Mouse (Mus musculus) c-Kit-positive CD71-positive TER-119-negative erythroid progenitor cells, embryonic 14.5 days (primary cell): Measurements from ENCODE around the gene Pnrc2.

ENCODE experiments used
- DNase-seq: peaks from one replicate; pipeline ENCODE4 v3.0.0-alpha.2; 2013; ENCODE audit warnings: low read depth

Pnrc2 gene

DNA sequence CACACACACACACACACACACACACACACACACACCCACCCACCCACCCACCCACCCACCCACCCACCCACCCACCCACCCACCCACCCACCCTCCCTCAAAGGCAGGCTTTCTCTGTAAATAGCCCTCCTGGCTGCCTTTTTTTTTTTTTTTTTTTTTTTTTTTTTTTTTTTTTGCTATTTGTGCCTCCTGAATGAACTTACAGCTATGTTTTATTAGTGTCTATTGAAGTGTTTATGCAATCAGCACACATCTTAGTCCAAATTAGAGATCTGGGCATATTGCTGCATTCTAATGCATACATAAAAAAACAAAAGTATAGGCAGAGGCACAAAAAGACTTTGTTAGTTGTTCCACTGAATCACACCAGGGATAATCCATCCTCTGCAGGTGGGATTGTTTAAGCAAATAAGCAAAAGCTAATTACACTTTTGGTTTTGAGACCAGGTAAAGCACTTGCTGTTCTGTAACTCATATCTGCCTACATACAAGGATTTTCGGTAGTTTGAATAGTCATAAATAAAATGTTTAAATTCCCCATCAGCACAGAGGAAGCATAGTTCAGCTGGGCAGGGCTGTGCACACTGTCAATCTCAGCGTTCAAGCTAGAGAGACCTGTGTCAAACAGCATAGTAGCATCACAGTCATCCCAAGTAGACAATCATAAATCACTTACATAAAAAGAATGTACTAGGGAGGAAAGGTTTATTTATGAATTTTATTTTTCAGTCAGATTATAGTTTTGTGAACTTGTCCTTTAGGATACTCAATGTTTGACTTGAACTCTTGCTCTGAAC, 3.2 kb downstream of the Pnrc2 start:
- DNase-seq: no peak

DNA sequence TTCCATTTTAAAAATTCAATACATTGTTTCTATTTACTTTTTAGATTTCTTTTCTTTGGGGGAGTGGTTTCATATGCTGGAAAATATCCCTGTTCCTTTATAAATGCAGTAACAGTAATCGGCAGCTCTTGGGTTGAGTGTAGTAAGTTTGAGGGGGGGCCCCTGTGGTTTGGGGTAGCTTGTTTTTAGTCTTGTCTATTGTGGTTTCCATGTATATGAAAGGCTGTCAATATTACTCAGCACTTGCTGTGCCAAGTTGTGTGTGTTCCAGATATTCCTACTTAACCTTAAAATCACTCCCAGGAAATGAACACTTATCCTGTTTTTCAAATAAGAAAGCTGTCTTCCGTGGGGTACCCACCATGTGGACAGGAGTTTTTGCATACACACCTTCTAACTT, 4.7 kb downstream of the Pnrc2 start:
- DNase-seq: no peak

DNA sequence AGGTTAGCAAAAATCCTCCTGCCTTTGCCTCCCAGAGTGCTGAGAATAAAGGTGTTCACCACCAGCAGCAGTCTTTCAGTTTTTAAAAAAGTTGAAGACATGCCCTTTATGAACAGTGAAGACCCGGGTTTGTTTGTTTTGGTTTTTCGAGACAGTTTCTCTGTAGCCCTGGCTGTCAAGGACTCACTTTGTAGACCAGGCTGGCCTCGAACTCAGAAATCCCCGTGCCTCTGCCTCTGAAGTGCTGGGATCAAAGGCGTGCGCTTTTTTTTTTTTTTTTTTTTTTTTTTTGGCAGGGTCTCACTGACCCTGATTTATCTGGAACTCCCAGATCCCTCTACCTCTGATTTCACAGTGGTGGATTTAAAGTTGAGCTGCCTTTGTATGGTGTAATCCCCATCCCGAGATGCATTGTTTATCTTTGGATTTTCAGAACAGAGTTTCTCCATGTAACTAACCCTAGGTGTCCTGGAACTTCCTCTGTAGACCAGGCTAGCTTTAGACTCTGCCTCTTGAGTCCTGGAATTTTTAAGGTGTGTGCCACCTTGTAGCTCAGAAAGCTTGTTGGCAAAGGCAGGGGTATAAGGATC, 16.0 kb downstream of the Pnrc2 start:
- no peak for DNase-seq

DNA sequence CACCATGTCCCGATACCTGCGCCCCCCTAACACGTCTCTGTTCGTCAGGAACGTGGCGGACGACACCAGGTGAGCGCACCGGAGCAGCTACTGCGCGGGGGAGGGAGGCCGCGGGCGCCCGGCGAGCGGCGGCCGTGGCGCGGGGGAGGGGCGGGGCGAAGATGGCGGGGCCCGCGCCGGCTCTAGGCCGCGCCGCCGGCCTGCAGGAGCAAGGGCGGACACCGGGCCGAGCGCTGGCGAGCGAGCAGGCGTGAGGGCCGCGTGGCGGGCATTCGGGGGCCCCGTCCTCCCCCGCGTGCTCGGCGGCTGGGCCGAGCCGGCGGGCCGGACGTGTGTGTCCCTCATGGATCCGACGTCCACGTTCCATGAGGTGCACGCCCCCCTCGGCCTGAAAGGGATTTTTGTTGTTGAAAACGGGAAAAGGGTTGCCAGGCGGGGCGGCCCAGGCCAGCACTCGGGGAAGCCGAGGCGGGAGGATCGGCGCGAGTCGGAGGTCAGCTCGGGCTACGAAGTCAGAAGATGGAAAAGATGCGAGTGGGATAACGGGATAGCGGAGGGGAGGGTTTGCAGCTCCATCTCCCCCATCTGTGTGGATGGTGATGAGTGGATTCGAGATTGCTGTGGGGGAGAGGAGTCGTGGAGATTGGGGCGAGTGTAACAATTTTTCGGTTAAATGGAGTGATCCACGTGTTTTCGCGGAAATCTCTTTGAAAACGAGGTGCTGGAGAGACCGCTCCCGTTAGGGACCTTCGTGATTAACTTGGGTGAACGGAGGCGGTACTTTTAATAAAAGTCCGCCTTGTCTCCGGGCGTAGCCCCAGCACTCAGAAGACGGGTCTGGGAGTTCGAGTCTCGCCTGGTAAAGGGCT, 17.2 kb downstream of the Pnrc2 start:
- peak; percentile 63 for DNase-seq

DNA sequence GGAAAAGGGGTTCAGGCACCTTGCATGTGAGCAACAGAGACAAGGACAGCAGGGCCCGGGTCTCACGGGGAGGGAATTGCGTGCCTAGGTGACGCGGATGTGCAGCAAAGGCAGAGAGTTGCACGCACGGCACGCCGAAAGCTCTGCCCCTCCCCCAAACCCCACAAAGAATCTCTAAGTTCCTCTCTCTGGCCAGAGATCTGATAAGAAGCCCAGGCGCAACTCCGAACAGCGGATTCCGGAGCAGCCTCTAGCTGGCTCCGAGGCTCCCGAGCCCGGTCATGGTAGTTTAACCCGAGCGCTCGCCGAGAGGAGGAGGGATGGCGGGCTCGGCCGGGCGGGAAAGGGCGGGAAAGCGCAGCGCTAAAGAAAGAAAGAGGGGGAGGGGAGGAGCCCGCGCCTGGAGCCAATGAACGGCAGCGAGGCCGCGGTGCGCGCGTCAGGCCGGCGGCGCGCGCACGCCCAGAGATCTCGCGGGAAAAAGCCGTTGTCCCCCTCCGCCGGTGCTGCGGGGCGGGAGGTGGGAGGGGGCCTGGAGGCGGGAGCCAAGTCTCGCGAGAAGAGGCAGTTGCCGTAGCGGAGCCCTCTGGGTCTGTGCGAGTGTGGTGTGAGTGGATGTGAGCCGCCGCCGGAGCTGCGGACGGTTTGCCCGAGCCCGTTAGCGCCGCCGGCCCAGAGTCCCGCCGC, 18.0 kb downstream of the Pnrc2 start, which contains the start of gene Srsf10:
Gene Srsf10, plus strand, starts transcription at position 212 of the 687 bp plus-strand sequence.
- DNase-seq: peak; percentile 94

DNA sequence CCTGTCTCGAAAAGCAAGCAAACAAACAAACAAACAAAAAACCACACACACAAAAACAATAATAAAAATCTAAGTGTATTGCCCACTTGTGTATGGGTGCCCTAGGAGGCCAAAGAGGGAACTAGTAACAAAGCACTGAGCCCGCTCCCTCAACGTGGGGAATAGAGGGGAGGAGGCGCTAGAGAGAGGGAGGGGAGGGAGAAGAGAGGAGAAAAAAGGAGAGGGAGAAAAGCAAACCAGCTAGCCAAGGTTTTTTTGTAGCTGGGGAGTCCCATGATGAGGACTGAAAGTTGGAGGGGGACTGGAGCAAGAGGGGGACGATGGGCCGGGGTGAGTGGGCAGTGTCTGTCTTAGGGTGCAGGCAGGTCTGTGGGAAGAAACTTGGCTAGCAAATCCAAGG, 18.6 kb downstream of the Pnrc2 start:
- no peak for DNase-seq

DNA sequence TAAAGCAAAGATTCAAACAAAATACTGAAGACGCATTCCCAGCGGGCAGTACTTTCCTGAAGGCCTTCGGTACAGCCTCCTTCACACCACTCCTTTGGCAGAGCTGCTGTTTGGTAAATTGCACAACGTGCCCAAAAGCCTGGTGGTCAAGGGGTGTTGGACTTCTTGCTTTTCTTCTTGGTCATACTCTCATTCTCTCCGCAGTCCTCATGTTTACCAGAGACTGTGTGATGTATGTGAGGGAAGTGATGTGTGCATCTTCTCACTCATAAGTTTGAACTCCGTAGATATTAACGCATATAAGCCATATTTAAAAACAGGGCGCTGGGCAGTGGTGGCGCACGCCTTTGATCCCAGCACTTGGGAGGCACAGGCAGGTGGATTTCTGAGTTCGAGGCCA, 19.0 kb downstream of the Pnrc2 start:
- no peak for DNase-seq

DNA sequence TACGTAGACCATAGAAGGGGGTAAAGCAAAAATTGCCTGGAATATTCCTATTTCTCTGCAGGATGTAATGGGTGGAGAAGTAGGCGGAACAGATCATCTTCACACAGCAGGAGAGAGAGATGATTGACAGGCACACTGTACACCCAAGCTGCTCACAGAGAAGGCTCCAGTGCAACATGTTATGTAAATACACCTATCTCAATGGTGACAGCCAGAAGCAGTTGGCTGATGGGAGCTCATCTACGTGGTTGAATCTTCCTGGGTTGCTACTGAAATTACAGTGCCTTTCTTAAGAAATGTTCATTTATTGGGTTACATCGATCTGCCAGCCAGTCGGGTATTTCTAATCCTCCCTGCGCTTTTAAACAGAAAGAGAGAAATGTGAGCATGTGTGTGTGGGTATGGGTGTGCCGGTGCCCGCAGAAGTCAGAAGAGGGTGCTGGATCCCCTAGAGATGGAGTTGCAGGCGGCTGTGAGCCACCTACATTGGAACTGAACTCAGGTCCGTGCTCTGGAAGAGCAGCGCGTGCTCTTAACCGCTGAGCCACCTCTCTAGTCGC, 19.6 kb downstream of the Pnrc2 start:
- no peak for DNase-seq

DNA sequence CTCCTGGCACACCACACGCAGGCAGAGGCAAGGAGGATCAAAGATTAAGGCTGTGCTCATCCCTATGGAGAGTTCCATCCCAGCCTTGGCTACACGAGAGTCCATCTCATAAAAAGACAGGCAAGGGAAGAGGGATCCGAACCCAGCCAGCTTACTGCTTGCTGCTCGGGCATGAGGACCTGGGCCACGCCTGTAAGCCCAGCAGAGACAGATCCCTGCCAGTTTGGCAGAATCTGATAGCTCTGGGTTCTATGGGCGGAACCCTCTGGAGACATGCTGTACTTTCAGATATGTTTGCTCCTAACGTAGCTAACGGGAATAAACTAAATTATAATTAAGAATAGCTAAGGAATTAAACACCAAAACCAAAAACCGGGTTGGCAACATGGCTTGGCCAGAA, 21.7 kb downstream of the Pnrc2 start:
- peak; percentile 61 for DNase-seq

DNA sequence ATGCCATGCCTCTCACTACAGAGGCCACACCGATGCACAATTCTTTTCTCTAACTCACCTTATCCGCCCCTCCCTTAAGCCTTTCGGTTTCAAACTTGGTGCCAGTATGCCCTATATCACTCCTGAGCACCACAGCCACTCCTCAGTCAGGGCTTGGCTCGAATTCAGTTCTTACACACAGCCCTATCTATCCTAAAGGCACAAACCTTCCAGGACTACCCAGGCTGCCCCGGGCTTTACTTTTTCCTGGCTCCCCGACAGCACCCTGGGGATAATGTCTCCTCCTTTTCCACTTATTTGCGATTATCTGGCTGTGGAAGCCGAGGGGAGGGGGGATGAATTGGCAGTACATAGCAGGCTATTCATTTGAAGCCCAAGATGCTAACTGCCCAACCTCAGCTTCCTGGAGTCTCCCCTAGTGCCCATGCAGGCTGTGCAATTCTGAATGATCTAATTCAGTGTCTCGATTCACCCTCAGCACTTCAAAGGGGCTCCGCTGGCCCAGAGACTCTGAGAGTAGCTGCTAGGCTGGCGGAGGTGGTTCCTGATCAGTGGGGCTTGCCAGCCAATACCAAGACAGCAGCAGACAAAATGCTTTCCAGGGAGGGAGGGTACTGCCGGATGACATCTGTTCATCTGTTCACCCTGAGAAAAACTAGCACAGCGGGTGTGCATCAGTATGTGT, 23.1 kb downstream of the Pnrc2 start:
- DNase-seq: no peak

DNA sequence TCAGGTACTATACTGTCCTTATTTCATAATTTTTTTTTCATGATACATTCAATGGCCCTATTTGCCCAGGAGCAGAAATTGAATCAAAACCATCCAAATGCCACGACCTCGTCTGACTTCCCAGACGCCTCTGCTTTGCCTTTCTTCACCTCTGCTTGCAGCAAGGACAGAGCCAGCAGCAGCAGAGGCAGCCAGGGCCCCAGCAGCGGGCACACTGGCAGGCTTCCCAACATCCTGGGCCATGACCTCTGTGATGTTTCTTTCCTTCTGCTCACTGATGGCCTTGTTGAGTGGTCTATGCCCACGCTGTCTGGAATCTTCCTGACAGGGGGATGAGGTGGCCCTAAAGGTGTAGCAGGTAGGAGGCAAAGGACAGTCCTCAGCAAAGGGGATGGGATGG, 26.1 kb downstream of the Pnrc2 start:
- no peak for DNase-seq

DNA sequence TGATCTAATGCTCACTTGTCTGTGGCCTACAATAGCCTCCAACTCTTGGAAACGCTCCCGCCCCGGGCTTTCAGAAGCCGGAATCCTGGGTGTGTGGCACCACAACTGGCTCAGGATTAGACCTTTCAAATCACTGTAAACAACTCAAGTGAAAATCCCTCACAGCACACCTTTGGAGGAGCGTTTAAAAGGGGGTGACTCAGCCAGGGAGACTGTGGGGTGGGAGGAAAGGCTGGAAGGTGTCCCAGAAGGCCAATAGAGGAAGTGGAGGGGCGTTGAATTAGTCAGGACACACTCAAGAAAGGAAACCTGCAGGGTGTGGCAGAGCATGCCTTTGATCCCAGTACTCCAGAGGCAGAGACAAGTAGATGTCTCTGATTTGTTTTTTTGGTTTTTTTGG, 29.2 kb downstream of the Pnrc2 start:
- no peak for DNase-seq

DNA sequence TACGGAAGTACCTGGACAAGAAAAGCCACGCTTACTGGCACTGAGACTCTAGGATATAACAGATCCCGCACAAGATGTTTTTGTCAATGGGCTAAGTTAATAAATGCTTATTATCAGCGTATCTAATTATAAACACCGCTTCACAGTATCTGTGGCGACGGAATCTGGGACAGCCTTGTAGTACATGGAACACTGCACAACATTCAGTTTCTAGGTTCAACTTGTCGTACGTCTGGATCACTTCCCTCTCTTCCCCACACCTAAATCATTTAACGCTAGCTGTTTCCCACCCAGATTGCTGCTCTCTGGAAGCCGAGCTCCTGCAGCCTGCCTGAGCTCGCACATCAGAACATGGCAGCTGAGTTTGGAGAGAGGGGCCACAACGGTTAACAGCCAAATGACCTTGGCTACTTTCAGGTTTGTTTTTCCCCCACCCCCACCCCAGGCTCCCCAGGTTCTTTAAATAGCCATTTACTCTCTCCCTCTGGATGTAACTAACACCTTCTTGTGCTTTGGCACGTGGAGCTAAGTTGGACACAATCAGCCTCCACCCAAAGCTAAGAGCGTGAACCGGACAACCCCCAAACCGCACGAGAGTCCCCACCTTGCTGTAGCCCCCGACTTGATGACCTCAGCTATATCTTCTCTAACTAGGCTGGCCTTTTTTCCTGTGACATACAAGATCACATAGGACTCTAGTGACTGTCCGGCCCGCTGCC, 34.2 kb downstream of the Pnrc2 start:
- DNase-seq: no peak

DNA sequence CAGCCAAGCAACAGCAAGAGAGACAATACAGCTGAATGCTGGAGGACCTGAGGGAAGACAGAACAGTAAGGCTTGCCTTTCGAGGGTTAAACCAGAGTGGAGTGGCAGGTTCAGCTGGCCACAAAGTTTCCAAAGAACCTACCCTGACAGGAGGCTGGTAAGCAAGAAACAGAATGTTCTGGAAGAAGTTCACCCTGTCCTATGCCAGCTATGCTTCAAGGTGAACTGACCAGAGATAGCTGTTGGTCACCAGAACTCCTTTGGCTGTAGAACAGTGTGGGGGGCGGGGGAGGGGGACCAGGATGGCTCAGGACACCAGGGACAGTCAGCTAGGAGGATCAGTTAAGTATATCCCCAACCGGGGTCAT, 34.7 kb downstream of the Pnrc2 start:
- no peak for DNase-seq

DNA sequence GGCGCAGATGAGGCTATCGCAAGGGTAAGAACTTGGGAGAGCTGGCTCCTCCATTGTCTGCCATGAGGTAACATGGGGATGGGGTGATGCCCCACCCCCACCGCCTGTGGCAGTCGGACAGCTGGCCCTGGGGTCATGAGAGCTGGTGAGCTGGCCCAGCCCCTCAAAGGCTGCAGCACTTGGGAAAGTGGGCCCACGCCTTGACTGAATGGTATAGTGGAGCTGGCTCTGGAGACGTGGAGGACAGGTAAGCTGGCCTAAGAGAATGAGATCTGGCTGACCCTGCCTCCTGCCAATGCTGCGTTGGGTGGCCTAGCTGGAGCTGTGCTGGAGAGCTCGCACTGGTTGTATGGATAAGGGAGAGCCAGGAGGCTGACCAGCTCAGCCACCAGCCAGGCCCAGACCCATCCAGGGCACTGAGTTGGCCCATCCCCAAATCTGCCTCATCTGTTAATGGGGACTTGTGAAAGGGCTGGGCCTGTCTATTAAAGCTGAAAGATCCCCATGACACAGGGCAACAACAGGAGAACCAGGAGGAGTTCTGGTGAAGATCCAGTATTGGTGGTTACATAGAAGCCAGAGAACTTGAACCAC, 39.4 kb downstream of the Pnrc2 start:
- DNase-seq: no peak

DNA sequence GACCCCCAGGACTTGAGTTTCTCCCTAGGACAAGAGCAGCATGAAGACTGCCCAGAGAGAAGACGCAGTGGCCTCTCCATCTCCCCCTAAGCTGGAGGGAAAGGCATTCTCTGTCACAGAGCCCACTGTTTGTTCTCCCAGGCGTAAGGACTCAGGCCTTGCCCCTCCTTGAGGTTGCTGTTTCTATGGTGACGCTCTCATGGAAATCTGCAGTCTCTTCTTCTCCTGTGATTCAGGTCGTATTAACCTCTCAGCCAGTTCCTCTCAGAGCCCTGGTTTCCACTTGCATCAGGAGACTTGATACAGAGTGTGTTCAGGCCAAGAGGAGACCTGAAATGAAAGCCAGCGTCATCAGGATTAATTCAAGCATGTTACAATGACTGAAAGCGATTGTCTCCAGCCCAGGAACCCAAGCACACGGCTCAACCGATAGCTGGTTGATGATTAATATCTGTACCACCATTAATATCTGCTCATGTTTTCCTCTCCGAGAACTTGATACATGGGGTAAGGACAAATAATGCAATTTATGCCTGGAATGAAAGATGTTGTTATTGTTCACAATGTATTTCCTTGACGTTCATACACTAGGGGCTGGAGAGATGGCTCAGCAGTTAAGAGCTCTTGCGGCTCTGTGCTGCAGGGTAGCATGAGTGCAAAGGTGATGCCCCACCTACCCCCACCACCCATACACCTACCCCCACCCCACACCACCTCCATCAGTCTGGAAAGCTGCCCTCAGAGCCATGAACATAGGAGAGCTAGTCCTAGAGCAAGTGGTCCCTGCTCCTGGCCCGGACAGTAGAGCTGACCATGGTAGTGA, 40.1 kb downstream of the Pnrc2 start:
- no peak for DNase-seq

DNA sequence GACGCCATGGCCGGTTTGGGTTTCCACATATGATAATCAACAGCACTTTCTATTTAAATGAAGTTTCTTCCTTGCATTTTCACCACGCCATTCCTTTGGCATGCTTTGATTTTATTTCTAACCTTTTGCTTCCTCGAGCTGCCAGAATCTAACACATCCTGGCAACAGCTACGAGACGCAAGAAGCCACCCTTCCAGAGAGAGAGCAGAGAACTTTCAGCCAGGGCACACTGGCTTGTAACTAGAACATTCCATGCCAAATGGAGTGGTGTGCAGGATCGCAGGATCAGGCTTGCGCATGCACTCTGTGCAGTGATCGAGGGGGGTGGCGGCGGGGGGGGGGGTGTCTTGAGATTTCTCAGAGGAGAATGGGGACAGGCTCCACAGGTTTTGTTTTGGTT, 41.6 kb downstream of the Pnrc2 start:
- DNase-seq: no peak

DNA sequence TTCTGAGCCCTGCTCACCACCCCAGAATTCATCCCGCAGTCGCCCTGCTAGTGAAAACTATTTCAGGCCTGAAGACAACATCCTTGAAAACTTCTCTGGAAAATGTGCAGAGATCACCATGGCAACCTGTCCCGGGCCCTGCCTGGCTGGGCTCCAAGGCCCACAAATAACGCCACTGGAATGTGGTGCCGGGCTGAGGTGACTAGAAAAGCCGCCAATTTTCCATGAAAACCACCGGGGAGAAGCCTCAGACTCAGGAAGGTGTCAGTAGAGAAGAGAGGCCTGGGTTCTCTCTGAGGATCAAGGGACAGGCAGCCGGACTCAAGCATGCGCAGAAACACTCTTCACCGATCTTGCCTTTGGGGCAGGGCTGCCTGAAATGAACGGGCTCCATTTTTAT, 45.2 kb downstream of the Pnrc2 start:
- no peak for DNase-seq

DNA sequence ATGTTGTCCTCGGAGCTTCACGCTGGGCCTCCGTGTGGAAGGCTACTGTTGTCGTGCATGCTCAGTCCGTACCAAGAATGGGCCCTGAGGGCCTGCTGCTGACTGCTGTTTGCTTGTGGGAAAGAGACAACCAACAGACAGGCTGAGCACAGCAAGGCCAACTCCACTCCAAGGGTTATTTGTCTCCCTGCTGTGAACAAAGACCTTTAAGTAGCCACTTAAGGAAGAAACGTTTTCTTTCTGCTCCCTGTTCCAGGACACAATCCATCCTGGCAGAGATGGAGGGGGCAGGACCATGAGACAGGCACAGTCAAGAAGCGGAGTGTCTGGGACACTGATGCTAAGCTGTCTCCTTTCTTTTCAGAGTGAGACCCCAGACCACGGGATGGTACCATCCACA, 49.4 kb downstream of the Pnrc2 start:
- DNase-seq: no peak

DNA sequence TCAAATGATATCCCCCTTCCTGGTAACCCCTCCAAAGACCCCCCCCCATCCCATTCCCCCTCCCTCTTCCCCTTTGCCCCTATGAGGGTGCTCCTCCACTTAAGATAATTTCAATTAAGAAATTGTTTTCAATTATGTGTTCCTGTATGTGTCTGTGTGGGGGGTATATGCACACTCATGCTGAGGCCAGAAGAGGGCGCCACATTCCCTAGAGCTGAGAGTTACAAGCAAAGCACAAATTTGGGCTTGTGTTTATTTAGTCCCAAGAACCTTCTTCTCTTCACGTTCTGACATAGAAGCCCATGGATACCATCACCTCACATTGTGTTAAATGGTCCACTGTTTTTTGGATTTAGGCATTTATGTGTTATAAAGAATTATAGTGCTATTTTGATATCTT, 50.4 kb downstream of the Pnrc2 start:
- DNase-seq: peak; percentile 41
